Mouse (Mus musculus) liver, adult 2 months (tissue): ENCODE measurements around the gene Cdkl3. TPM values are rescaled to one million over a fixed set of nuclear protein-coding genes. Genes with fewer than 3 reads are reported as not detected.

Experiments
- DNase-seq: peaks from one replicate; pipeline ENCODE4 v3.0.0-alpha.2; 2011; ENCODE audit warnings: low read depth, low spot score; ENCODE audit errors: extremely low read depth
- H3K27ac ChIP-seq: fragments of 200-500 bp; replicated peaks from 2 replicates; pipeline ENCODE4 v1.5.1; 2012; ENCODE audit warnings: low read depth, mild to moderate bottlenecking, control low read depth, inconsistent platforms, low read length; ENCODE audit not compliant: insufficient read depth
- H3K27me3 ChIP-seq: fragments of 200-500 bp; 2 replicates; pipeline ENCODE4 v1.6.1; 2012; ENCODE audit warnings: mild to moderate bottlenecking, moderate library complexity, low read length, inconsistent platforms; ENCODE audit not compliant: control insufficient read depth, insufficient read depth
- H3K36me3 ChIP-seq: fragments of 200-500 bp; 2 replicates; pipeline ENCODE4 v1.6.1; 2012; ENCODE audit warnings: low read length, inconsistent platforms; ENCODE audit not compliant: control insufficient read depth, insufficient read depth
- H3K4me1 ChIP-seq: fragments of 200-500 bp; 2 replicates; pipeline ENCODE4 v1.6.1; 2011; ENCODE audit warnings: low read length; ENCODE audit not compliant: control insufficient read depth, insufficient read depth
- H3K4me3 ChIP-seq: fragments of 200-500 bp; 2 replicates; pipeline ENCODE4 v1.5.1; 2011; ENCODE audit warnings: low read depth, mild to moderate bottlenecking, control low read depth, low read length, moderate library complexity; ENCODE audit not compliant: insufficient read depth
- H3K79me2 ChIP-seq: fragments of 200-500 bp; 2 replicates; pipeline ENCODE4 v1.6.1; 2012; ENCODE audit warnings: inconsistent platforms, mild to moderate bottlenecking, low read length, moderate library complexity; ENCODE audit not compliant: control insufficient read depth, insufficient read depth
- H3K9ac ChIP-seq: fragments of 200-500 bp; 2 replicates; pipeline ENCODE4 v1.6.1; 2012; ENCODE audit warnings: low read depth, mild to moderate bottlenecking, control low read depth, inconsistent platforms, low read length
- CTCF ChIP-seq: fragments of 200-500 bp; IDR thresholded peaks from 2 replicates; pipeline ENCODE4 v1.5.1; 2011; ENCODE audit warnings: low read depth, low read length, control low read depth
- POLR2A ChIP-seq: fragments of 200-500 bp; IDR thresholded peaks from 2 replicates; pipeline ENCODE4 v1.6.1; 2011; ENCODE audit warnings: low read length, control low read depth; ENCODE audit not compliant: insufficient read depth; ENCODE audit errors: extremely low read depth
- WGBS: fragments of 180-500 bp; shearing (Covaris S2); methylation state at CpG from one replicate; pipeline ENCODE4 v1.1.7; 2018; 5-methylcytosine and 5-hydroxymethylcytosine counted together
- polyA plus RNA-seq: library from polyadenylated mRNA; depleted of rRNA; stranded (reverse); fragments of >200 nt; gene quantifications from 2 replicates; pipeline ENCODE4 v1.2.3, GENCODE M21; 2012
- total RNA-seq: library from RNA; depleted of rRNA; stranded (reverse); fragments of >200 nt; gene quantifications from 2 replicates; pipeline ENCODE4 v1.2.3, GENCODE M21; 2014

The Cdkl3 gene
- total and polyA plus RNA-seq, 2 experiments, result 0.05 to 1.7 TPM

GRCm38 (mm10) chr11:52001861-52002260 lies 2.2 kb upstream of the Cdkl3 start:
- 95% methylated on average over 8 of the region's 8 CpGs for WGBS
- Histone ChIP-seq H3K9ac (no peak overlapping the region), H3K27ac (no peak overlapping the region), H3K36me3 (peaks cover 10% of the 10 kb centered on the region), H3K4me1 (peaks cover 21% of the 10 kb centered on the region), H3K27me3 (no peaks in the 10 kb centered on the region), H3K4me3 (no peak overlapping the region), H3K79me2 (peaks cover 20% of the 10 kb centered on the region; the same call in 1 of the 2 replicates)
- no peak for TF ChIP-seq POLR2A
- no peak for TF ChIP-seq CTCF
- no peak for DNase-seq

GRCm38 (mm10) chr11:52002842-52003504 lies 1.0 kb upstream of the Cdkl3 start:
- TF ChIP-seq CTCF, result no peak
- TF ChIP-seq POLR2A, result no peak
- no peaks in the 10 kb centered on the region for H3K27me3 ChIP-seq
- H3K79me2 ChIP-seq, result peaks cover 12% of the 10 kb centered on the region; the same call in 1 of the 2 replicates
- peak; percentile 63 for DNase-seq
- H3K36me3 ChIP-seq, result no peaks in the 10 kb centered on the region
- H3K4me1 ChIP-seq, result peaks cover 13% of the 10 kb centered on the region; the same call in 1 of the 2 replicates
- peak overlapping the region; percentile 72; the same call in 1 of the 2 replicates for H3K9ac ChIP-seq
- H3K27ac ChIP-seq, result peak overlapping the region; percentile 93
- 62% methylated on average over 13 of the region's 13 CpGs for WGBS
- no peak overlapping the region for H3K4me3 ChIP-seq

GRCm38 (mm10) chr11:52003505-52003771 lies 583 bp upstream of the Cdkl3 start:
- H3K9ac ChIP-seq, result peak overlapping the region; percentile 72
- WGBS, result 6% methylated on average over 4 of the region's 4 CpGs
- peaks cover 12% of the 10 kb centered on the region; the same call in 1 of the 2 replicates for H3K79me2 ChIP-seq
- DNase-seq, result no peak
- no peaks in the 10 kb centered on the region for H3K27me3 ChIP-seq
- no peaks in the 10 kb centered on the region for H3K36me3 ChIP-seq
- H3K27ac ChIP-seq, result peak overlapping the region; percentile 93
- peaks cover 9% of the 10 kb centered on the region; the same call in 1 of the 2 replicates for H3K4me1 ChIP-seq
- no peak for TF ChIP-seq CTCF
- TF ChIP-seq POLR2A, result no peak
- peak overlapping the region; percentile 58 for H3K4me3 ChIP-seq

GRCm38 (mm10) chr11:52005586-52005985 lies 1.6 kb downstream of the Cdkl3 start:
- Histone ChIP-seq H3K27me3 (no peaks in the 10 kb centered on the region), H3K36me3 (no peaks in the 10 kb centered on the region), H3K4me3 (no peak overlapping the region), H3K9ac (no peak overlapping the region), H3K79me2 (no peaks in the 10 kb centered on the region), H3K4me1 (peaks cover 7% of the 10 kb centered on the region; the same call in 1 of the 2 replicates), H3K27ac (no peak overlapping the region)
- no peak for TF ChIP-seq POLR2A
- TF ChIP-seq CTCF, result no peak
- WGBS, result 12% methylated on average over 2 of the region's 2 CpGs
- peak; percentile 75 for DNase-seq

DNA sequence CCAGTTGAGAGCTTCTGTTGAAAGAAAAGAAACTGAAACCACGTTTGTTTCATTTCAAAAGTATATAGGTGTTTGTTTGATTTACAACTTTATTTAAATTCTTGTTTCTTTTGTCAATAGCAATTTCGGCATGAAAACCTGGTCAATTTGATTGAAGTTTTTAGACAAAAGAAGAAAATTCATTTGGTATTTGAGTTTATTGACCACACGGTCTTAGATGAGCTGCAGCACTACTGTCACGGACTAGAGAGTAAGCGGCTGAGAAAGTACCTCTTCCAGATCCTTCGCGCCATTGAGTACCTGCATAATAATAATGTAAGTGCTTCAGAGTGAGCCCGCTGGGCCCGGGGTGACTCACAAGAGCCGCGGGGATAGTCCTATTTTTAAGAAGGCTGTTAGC lies 7.0 kb downstream of the Cdkl3 start:
- H3K9ac ChIP-seq, result no peak overlapping the region
- H3K36me3 ChIP-seq, result no peaks in the 10 kb centered on the region
- TF ChIP-seq CTCF, result no peak
- TF ChIP-seq POLR2A, result no peak
- H3K79me2 ChIP-seq, result no peaks in the 10 kb centered on the region
- no peaks in the 10 kb centered on the region for H3K27me3 ChIP-seq
- H3K27ac ChIP-seq, result no peak overlapping the region
- WGBS, result 92% methylated on average over 11 of the region's 11 CpGs
- H3K4me3 ChIP-seq, result no peak overlapping the region
- H3K4me1 ChIP-seq, result peaks cover 3% of the 10 kb centered on the region; the same call in 1 of the 2 replicates
- DNase-seq, result no peak

GRCm38 (mm10) chr11:52011541-52011940 lies 7.5 kb downstream of the Cdkl3 start:
- Histone ChIP-seq H3K27me3 (no peaks in the 10 kb centered on the region), H3K4me1 (no peaks in the 10 kb centered on the region), H3K27ac (no peak overlapping the region), H3K4me3 (no peak overlapping the region), H3K36me3 (no peaks in the 10 kb centered on the region), H3K9ac (no peak overlapping the region), H3K79me2 (no peaks in the 10 kb centered on the region)
- WGBS, result 81% methylated on average over 5 of the region's 5 CpGs
- DNase-seq, result no peak
- TF ChIP-seq POLR2A, result no peak
- no peak for TF ChIP-seq CTCF
